Mouse (Mus musculus) lung, postnatal 0 days (tissue): ENCODE measurements at regions not wholly inside any gene's neighbourhood (a gene's known extent, or its start where the extent isn't known, plus 50 kb on each side); places are given as distances from the start of the nearest gene placed in this dataset.

Experiments
- CTCF ChIP-seq: IDR thresholded peaks from 2 replicates; pipeline ENCODE4 v1.5.1; 2016; ENCODE audit warnings: antibody characterized with exemption, mild to moderate bottlenecking
- EP300 ChIP-seq: IDR thresholded peaks from 2 replicates; pipeline ENCODE4 v1.6.1; 2016; ENCODE audit warnings: antibody characterized with exemption, mild to moderate bottlenecking, control low read depth

DNA sequence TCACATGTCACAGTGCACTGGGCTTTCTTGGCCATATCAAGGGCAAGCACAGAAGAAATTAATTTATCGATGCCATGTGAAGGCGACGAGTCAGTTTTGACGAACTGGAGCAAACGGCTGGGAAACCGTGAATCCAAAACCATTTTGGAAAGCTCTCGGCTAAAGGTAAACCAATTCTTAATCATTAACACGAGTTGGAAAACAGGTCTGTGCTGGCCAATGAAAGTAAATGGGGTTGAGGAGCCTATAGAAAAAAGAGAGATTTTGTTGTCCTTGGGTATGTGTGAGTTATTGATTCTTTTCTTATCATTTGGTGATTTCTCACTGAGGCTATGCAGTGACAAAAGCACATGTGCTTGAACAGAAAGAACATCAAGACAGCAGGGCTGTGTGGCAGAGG is 397.1 kb downstream of the H2al1j start:
- TF ChIP-seq CTCF (no peak), EP300 (no peak)
